Mouse (Mus musculus) CH12.LX (cell line): Measurements from ENCODE around the gene Scarb1. TPM values are rescaled to one million over a fixed set of nuclear protein-coding genes. Genes with fewer than 3 reads are reported as not detected.

Experiments
- DNase-seq: peaks from one replicate; pipeline ENCODE4 v3.0.0-alpha.2; 2013; ENCODE audit errors: extremely low read depth
- H3K27ac ChIP-seq: 2 replicates; pipeline ENCODE4 v1.5.1; 2012; ENCODE audit warnings: low read depth, mild to moderate bottlenecking, control low read depth, moderate library complexity; ENCODE audit not compliant: insufficient read depth
- H3K27me3 ChIP-seq: replicated peaks from 2 replicates; pipeline ENCODE3; 2012; ENCODE audit warnings: inconsistent platforms
- H3K36me3 ChIP-seq, 2 experiments: replicated peaks in 1 of 2; 2 replicates each; pipeline versions ENCODE3 to v1.6.1; 2012; ENCODE audit warnings: inconsistent platforms in 1 of 2, low read length in 1 of 2, mild to moderate bottlenecking in 1 of 2, mixed read lengths in 1 of 2, moderate library complexity in 1 of 2; ENCODE audit not compliant: control insufficient read depth in 1 of 2, insufficient read depth in 1 of 2
- H3K4me1 ChIP-seq, 2 experiments: 2 replicates each; pipeline ENCODE4 v1.6.1; 2012; ENCODE audit warnings: inconsistent platforms in 1 of 2, moderate library complexity in 1 of 2; ENCODE audit not compliant: insufficient read depth in 2 of 2, control insufficient read depth in 1 of 2
- H3K4me2 ChIP-seq: 2 replicates; pipeline ENCODE4 v1.6.1; 2012; ENCODE audit warnings: low read depth, mild to moderate bottlenecking, control low read depth; ENCODE audit not compliant: poor library complexity, insufficient read depth, severe bottlenecking
- H3K4me3 ChIP-seq, 3 experiments: fragments of 150-350 bp in 1 of 3; sonication (generic) in 1 of 3; replicated peaks in 1 of 3; 2 replicates each; pipeline versions ENCODE3 to v1.5.1; 2011 to 2012; ENCODE audit warnings: low read depth in 2 of 3, low read length in 2 of 3, mild to moderate bottlenecking in 2 of 3, moderate library complexity in 2 of 3, control low read depth in 1 of 3, improper control_type of control experiment in 1 of 3, inconsistent platforms in 1 of 3, mixed read lengths in 1 of 3; ENCODE audit not compliant: poor library complexity in 1 of 3
- H3K79me2 ChIP-seq: replicated peaks from 2 replicates; pipeline ENCODE4 v1.6.1; 2012; ENCODE audit warnings: mild to moderate bottlenecking, moderate library complexity; ENCODE audit not compliant: control insufficient read depth, poor library complexity, insufficient read depth, severe bottlenecking; ENCODE audit errors: extremely low read depth
- H3K9ac ChIP-seq: 2 replicates; pipeline ENCODE4 v1.6.1; 2012; ENCODE audit warnings: low read depth, mild to moderate bottlenecking, control low read depth, moderate library complexity; ENCODE audit not compliant: insufficient read depth
- H3K9me3 ChIP-seq: replicated peaks from 2 replicates; pipeline ENCODE3; 2012; ENCODE audit warnings: low read length, inconsistent platforms, mixed read lengths
- CTCF ChIP-seq, 2 experiments: IDR thresholded peaks in 1 of 2; conservative IDR thresholded peaks in 1 of 2; 2 replicates each; pipeline ENCODE4 v1.5.1; 2011 to 2012; ENCODE audit warnings: low read depth in 2 of 2, low read length in 2 of 2, improper control_type of control experiment in 1 of 2, inconsistent platforms in 1 of 2, mild to moderate bottlenecking in 1 of 2, moderate library complexity in 1 of 2
- E2F4 ChIP-seq: IDR thresholded peaks from 2 replicates; pipeline ENCODE4 v1.6.1; 2011; ENCODE audit warnings: low read depth, low read length, improper control_type of control experiment; ENCODE audit not compliant: insufficient replicate concordance
- ETS1 ChIP-seq: conservative IDR thresholded peaks from 2 replicates; pipeline ENCODE4 v1.6.1; 2012; ENCODE audit warnings: low read depth, mild to moderate bottlenecking, inconsistent platforms, low read length, improper control_type of control experiment, moderate library complexity
- JUN ChIP-seq: IDR thresholded peaks from 2 replicates; pipeline ENCODE4 v1.6.1; 2011; ENCODE audit warnings: low read depth, mild to moderate bottlenecking, low read length, improper control_type of control experiment, moderate library complexity; ENCODE audit not compliant: insufficient read depth
- KAT2A ChIP-seq: IDR thresholded peaks from 2 replicates; pipeline ENCODE4 v1.6.1; 2012; ENCODE audit warnings: low read length, improper control_type of control experiment, inconsistent platforms; ENCODE audit not compliant: insufficient replicate concordance
- MAX ChIP-seq: IDR thresholded peaks from 2 replicates; pipeline ENCODE4 v1.6.1; 2011; ENCODE audit warnings: low read length, improper control_type of control experiment
- MAZ ChIP-seq: IDR thresholded peaks from 2 replicates; pipeline ENCODE4 v1.6.1; 2012; ENCODE audit warnings: low read depth, mild to moderate bottlenecking, inconsistent platforms, low read length, improper control_type of control experiment, moderate library complexity
- MEF2A ChIP-seq: IDR thresholded peaks from 2 replicates; pipeline ENCODE4 v1.6.1; 2014; ENCODE audit warnings: low read depth, mild to moderate bottlenecking, inconsistent platforms, low read length, improper control_type of control experiment, borderline replicate concordance
- MXI1 ChIP-seq: IDR thresholded peaks from 2 replicates; pipeline ENCODE4 v1.6.1; 2011; ENCODE audit warnings: mild to moderate bottlenecking, low read depth, low read length, improper control_type of control experiment
- MYC ChIP-seq: IDR thresholded peaks from 2 replicates; pipeline ENCODE4 v1.6.1; 2011; ENCODE audit warnings: low read depth, mild to moderate bottlenecking, improper control_type of control experiment, low read length
- POLR2AphosphoS2 ChIP-seq: IDR thresholded peaks from 2 replicates; pipeline ENCODE4 v1.6.1; 2011; ENCODE audit warnings: low read depth, low read length, improper control_type of control experiment
- RCOR1 ChIP-seq: conservative IDR thresholded peaks from 2 replicates; pipeline ENCODE4 v1.6.1; 2012; ENCODE audit warnings: low read depth, mild to moderate bottlenecking, inconsistent platforms, low read length, improper control_type of control experiment
- SMC3 ChIP-seq: IDR thresholded peaks from 2 replicates; pipeline ENCODE4 v1.6.1; 2011; ENCODE audit warnings: low read depth, low read length, improper control_type of control experiment
- UBTF ChIP-seq: IDR thresholded peaks from 2 replicates; pipeline ENCODE4 v1.6.1; 2012; ENCODE audit warnings: low read depth, mild to moderate bottlenecking, inconsistent platforms, low read length, improper control_type of control experiment, moderate library complexity
- USF1 ChIP-seq: IDR thresholded peaks from 2 replicates; pipeline ENCODE4 v1.6.1; 2014; ENCODE audit warnings: low read depth, mild to moderate bottlenecking, inconsistent platforms, low read length, improper control_type of control experiment
- ZKSCAN1 ChIP-seq: IDR thresholded peaks from 2 replicates; pipeline ENCODE4 v1.6.1; 2012; ENCODE audit warnings: low read depth, inconsistent platforms, low read length, improper control_type of control experiment, borderline replicate concordance
- ZMIZ1 ChIP-seq: IDR thresholded peaks from 2 replicates; pipeline ENCODE4 v1.6.1; 2012; ENCODE audit warnings: low read depth, mild to moderate bottlenecking, inconsistent platforms, low read length, improper control_type of control experiment
- ZNF384 ChIP-seq: IDR thresholded peaks from 2 replicates; pipeline ENCODE4 v1.6.1; 2012; ENCODE audit warnings: low read depth, low read length, improper control_type of control experiment, inconsistent platforms
- dilution Hi-C: fragments of 300-500 bp; cut with MboI; formaldehyde crosslinking; loops from 2 replicates; pipeline ENCODE4 v1.14.3; 2020; ENCODE audit warnings: low sequenced_read_pairs; ENCODE audit not compliant: extremely low pct_unique_long_range_greater_than_20kb, extremely low pct_ligation_motif_present
- in situ Hi-C: fragments of 300-500 bp; cut with MboI; formaldehyde crosslinking; loops from 3 replicates; pipeline ENCODE4 v1.14.3; 2019; ENCODE audit warnings: low sequenced_read_pairs, low pct_ligation_motif_present, low pct_unique_long_range_greater_than_20kb, mixed read lengths
- polyA plus RNA-seq: library from polyadenylated mRNA; unstranded; fragments of >175 nt; gene quantifications from 2 replicates; pipeline ENCODE4 v1.2.1, GENCODE M21; 2012; ENCODE audit warnings: low read depth; ENCODE audit not compliant: insufficient read length
- total RNA-seq, 2 experiments: library from RNA; depleted of rRNA; stranded (reverse); fragments of 300-350 nt in 1 of 2; fragments of >200 nt in 1 of 2; gene quantifications; 2 replicates each; pipeline ENCODE4 v1.2.3; 2012 to 2014

Scarb1 gene
- total and polyA plus RNA-seq, 3 experiments = 11.6 to 24.7 (median 20.0) TPM

GRCm38 (mm10) chr5:125312970-125313597 lies 27.8 kb downstream of the Scarb1 start:
- Histone ChIP-seq H3K36me3 (peaks cover 0 to 35% of the 10 kb centered on the region in 2 experiments), H3K79me2 (no peaks in the 10 kb centered on the region), H3K4me2 (no peak overlapping the region), H3K27ac (no peak overlapping the region), H3K9ac (no peak overlapping the region), H3K9me3 (peaks cover 8% of the 10 kb centered on the region), H3K4me3 (no peak overlapping the region), H3K4me1 (no peaks in the 10 kb centered on the region), H3K27me3 (no peaks in the 10 kb centered on the region)
- in situ Hi-C loops (no loop called here), dilution Hi-C loops (no loop called here)
- DNase-seq = no peak
- no peak for TF ChIP-seq E2F4
- no peak for TF ChIP-seq ZKSCAN1
- no peak for TF ChIP-seq RCOR1
- no peak for TF ChIP-seq MEF2A

GRCm38 (mm10) chr5:125310986-125311385 lies 29.9 kb downstream of the Scarb1 start:
- in situ Hi-C loops (no loop called here), dilution Hi-C loops (no loop called here)
- peaks cover 0 to 21% of the 10 kb centered on the region in 2 experiments for H3K36me3 ChIP-seq
- no peak for DNase-seq
- H3K27me3 ChIP-seq = no peaks in the 10 kb centered on the region
- no peak overlapping the region for H3K4me3 ChIP-seq
- no peak overlapping the region for H3K4me2 ChIP-seq
- H3K9me3 ChIP-seq = no peaks in the 10 kb centered on the region
- no peak overlapping the region for H3K27ac ChIP-seq
- TF ChIP-seq ZMIZ1 (no peak), MEF2A (no peak), UBTF (no peak), KAT2A (no peak), MXI1 (no peak), SMC3 (no peak), POLR2AphosphoS2 (no peak), JUN (no peak)
- H3K4me1 ChIP-seq = peaks cover 0 to 4% of the 10 kb centered on the region in 2 experiments; a peak in 1 of 4 replicates
- H3K79me2 ChIP-seq = no peaks in the 10 kb centered on the region
- no peak overlapping the region for H3K9ac ChIP-seq

GRCm38 (mm10) chr5:125309193-125309592 lies 31.7 kb downstream of the Scarb1 start:
- dilution Hi-C loops (no loop called here), in situ Hi-C loops (no loop called here)
- H3K4me1 ChIP-seq = peaks cover 0 to 7% of the 10 kb centered on the region in 2 experiments; a peak in 1 of 4 replicates
- no peak overlapping the region for H3K9ac ChIP-seq
- no peak for TF ChIP-seq ZMIZ1
- no peak for TF ChIP-seq SMC3
- no peak for TF ChIP-seq ZNF384
- no peak for TF ChIP-seq ETS1
- no peak for TF ChIP-seq MEF2A
- TF ChIP-seq MAZ = no peak
- TF ChIP-seq POLR2AphosphoS2 = no peak
- no peak for TF ChIP-seq MAX
- TF ChIP-seq CTCF (conservative IDR thresholded peaks at IDR 0.05 in 1 of 2, IDR thresholded peaks at IDR 0.05 in 1 of 2; ENCODE audit: low read depth in 2 of 2, low read length in 2 of 2) = no peak
- no peak for TF ChIP-seq MYC
- no peak for TF ChIP-seq USF1
- H3K36me3 ChIP-seq = peaks cover 0 to 29% of the 10 kb centered on the region in 2 experiments
- H3K4me3 ChIP-seq = no peak overlapping the region
- H3K79me2 ChIP-seq = no peaks in the 10 kb centered on the region
- H3K4me2 ChIP-seq = no peak overlapping the region
- no peak overlapping the region for H3K27ac ChIP-seq
- no peaks in the 10 kb centered on the region for H3K27me3 ChIP-seq
- no peaks in the 10 kb centered on the region for H3K9me3 ChIP-seq
- no peak for DNase-seq
